26 mouse cellular contexts compared by ENCODE assay signal in the genomic region with DNA sequence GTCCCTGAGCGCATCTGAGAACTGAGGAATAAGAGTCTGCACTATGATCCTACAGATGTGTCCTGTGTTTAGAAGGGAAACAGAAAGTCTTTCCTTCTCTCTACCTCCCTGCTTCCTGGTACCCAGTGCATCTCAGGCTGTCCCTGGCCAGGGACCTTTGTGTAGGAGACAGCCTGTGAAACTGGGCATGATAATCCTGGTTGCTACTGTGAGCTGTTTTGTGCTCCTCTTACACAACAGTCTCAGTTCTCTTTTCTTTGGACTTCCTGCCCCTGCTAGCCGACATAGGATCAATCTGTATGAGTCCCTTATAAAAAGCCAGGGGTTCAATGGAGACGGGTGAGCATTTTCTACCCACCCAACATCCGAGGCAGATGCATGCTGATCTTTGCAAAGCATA. TPM values are rescaled to one million over a fixed set of nuclear protein-coding genes. Genes with fewer than 3 reads are reported as not detected.
A peak's percentile ranks its signal among the peaks of the same experiment; 100 is the strongest.
DNase-seq lines count a peak whose midpoint lies in the region; ATAC-seq and TF ChIP-seq lines count a peak whose summit lies in the region.
"Had no signal": no experiment of that assay in that cellular context is flagged by ENCODE, and none has a peak within 500 bp of the region (broad histone marks: within the 10 kb centered on the region; RNA-seq: fewer than 3 reads in every experiment).

No protein-coding gene starts in this region.

- H3K4me1 ChIP-seq in liver, adult 2 months (ENCODE audit: control insufficient read depth, insufficient read depth, low read length), result no peaks in the 10 kb centered on the region
- H3K4me1 ChIP-seq in liver, embryonic 11.5 days (replicated peaks; ENCODE audit: control insufficient read depth, insufficient read depth, low read length), result peaks cover 30% of the 10 kb centered on the region
- peaks cover 29% of the 10 kb centered on the region for H3K4me1 ChIP-seq in bone marrow macrophage, adult 2 months (ENCODE audit: control insufficient read depth, insufficient read depth, low read length)
- H3K4me1 ChIP-seq: embryonic facial prominence, embryonic 12.5 days; embryonic facial prominence, embryonic 15.5 days; heart, embryonic 15.5 days; hindbrain, embryonic 13.5 days had no signal

- no peak overlapping the region for H3K4me2 ChIP-seq in liver, embryonic 11.5 days
- H3K4me2 ChIP-seq: embryonic facial prominence, embryonic 12.5 days; embryonic facial prominence, embryonic 15.5 days; heart, embryonic 12.5 days; heart, embryonic 15.5 days; hindbrain, embryonic 13.5 days had no signal

- H3K27ac ChIP-seq in liver, adult 2 months (replicated peaks; ENCODE audit: insufficient read depth, low read depth, low read length), result no peak overlapping the region
- no peak overlapping the region for H3K27ac ChIP-seq in liver, embryonic 11.5 days (ENCODE audit: low read depth, low read length)
- H3K27ac ChIP-seq in bone marrow macrophage, adult 2 months (ENCODE audit: insufficient read depth, low read depth, low read length), result peak overlapping the region; percentile 12; the same call in 1 of the 2 replicates
- H3K27ac ChIP-seq: embryonic facial prominence, embryonic 12.5 days; embryonic facial prominence, embryonic 15.5 days; heart, embryonic 15.5 days; hindbrain, embryonic 10.5 days; hindbrain, embryonic 13.5 days had no signal

- TF ChIP-seq CTCF in liver, adult 2 months (IDR thresholded peaks at IDR 0.05; ENCODE audit: low read depth, low read length), result no peak
- no peak for TF ChIP-seq CTCF in bone marrow macrophage, adult 2 months (IDR thresholded peaks at IDR 0.05; ENCODE audit: low read depth, low read length)

- no peak overlapping the region for H3K4me3 ChIP-seq in liver, adult 2 months (ENCODE audit: insufficient read depth, low read depth, low read length)
- H3K4me3 ChIP-seq in liver, embryonic 11.5 days (ENCODE audit: low read depth, low read length), result no peak overlapping the region
- H3K4me3 ChIP-seq in bone marrow macrophage, adult 2 months (ENCODE audit: insufficient read depth, low read length), result no peak overlapping the region
- H3K4me3 ChIP-seq: embryonic facial prominence, embryonic 12.5 days; embryonic facial prominence, embryonic 15.5 days; heart, embryonic 12.5 days; heart, embryonic 15.5 days; hindbrain, embryonic 10.5 days; hindbrain, embryonic 13.5 days had no signal

- DNase-seq in liver, adult 2 months (ENCODE audit: extremely low read depth, low read depth, low spot score), result peak; percentile 13
- no peak for DNase-seq in liver, embryonic 11.5 days (ENCODE audit: low spot score)
- no peak for DNase-seq in frontal cortex, postnatal 36 days (ENCODE audit: low spot score in 2 of 2)
- DNase-seq: adrenal gland, adult 8-10 months; adrenal gland, postnatal 25 days; cerebellum, adult 18-20 months; cerebellum, adult 9-10 months; cerebellum, postnatal 14 days; forebrain, postnatal 0 days; gastrocnemius, postnatal 36 days; heart, postnatal 10 days; heart, postnatal 36 days had no signal

- H3K9ac ChIP-seq in liver, adult 2 months (ENCODE audit: low read depth, low read length), result no peak overlapping the region
- no peak overlapping the region for H3K9ac ChIP-seq in liver, embryonic 11.5 days (ENCODE audit: low read depth, low read length)
- H3K9ac ChIP-seq: embryonic facial prominence, embryonic 12.5 days; embryonic facial prominence, embryonic 15.5 days; forebrain, postnatal 0 days; heart, embryonic 12.5 days; heart, embryonic 15.5 days; hindbrain, embryonic 13.5 days had no signal

- TF ChIP-seq POLR2A in liver, adult 2 months (IDR thresholded peaks at IDR 0.05; ENCODE audit: extremely low read depth, insufficient read depth, low read length), result no peak
- TF ChIP-seq POLR2A in bone marrow macrophage, adult 2 months (IDR thresholded peaks at IDR 0.05; ENCODE audit: borderline replicate concordance, low read depth, low read length), result no peak

- H3K36me3 ChIP-seq in liver, adult 2 months (ENCODE audit: control insufficient read depth, insufficient read depth, low read length), result no peaks in the 10 kb centered on the region
- H3K36me3 ChIP-seq in liver, embryonic 11.5 days (ENCODE audit: control insufficient read depth, insufficient read depth, low read length), result no peaks in the 10 kb centered on the region
- H3K36me3 ChIP-seq: embryonic facial prominence, embryonic 12.5 days; embryonic facial prominence, embryonic 15.5 days; heart, embryonic 12.5 days; heart, embryonic 15.5 days; hindbrain, embryonic 10.5 days; hindbrain, embryonic 13.5 days had no signal

- H3K9me3 ChIP-seq in liver, embryonic 11.5 days (ENCODE audit: control insufficient read depth, low read length), result no peaks in the 10 kb centered on the region
- H3K9me3 ChIP-seq: embryonic facial prominence, embryonic 12.5 days; embryonic facial prominence, embryonic 15.5 days; heart, embryonic 12.5 days; heart, embryonic 15.5 days; hindbrain, embryonic 10.5 days; hindbrain, embryonic 13.5 days had no signal

- ATAC-seq in liver, embryonic 11.5 days (replicated peaks; ENCODE audit: low FRiP score), result no peak
- ATAC-seq in granulocyte monocyte progenitor cell, adult 5-6 weeks (replicated peaks; ENCODE audit: poor library complexity, severe bottlenecking), result peak; percentile 82
- peak; percentile 53 for ATAC-seq in megakaryocyte progenitor cell, adult 5-6 weeks (replicated peaks; ENCODE audit: poor library complexity)
- no peak; the same call in 1 of the 2 replicates for ATAC-seq in monocyte, adult 5-6 weeks (replicated peaks; ENCODE audit: insufficient number of reproducible peaks, low FRiP score, low TSS enrichment, poor library complexity, severe bottlenecking)
- ATAC-seq: activated CD4-positive, CD25-positive, alpha-beta regulatory T cell, adult 4 months; CD4-positive, CD25-positive, alpha-beta regulatory T cell, adult 4 months; forebrain, embryonic 14.5 days; forebrain, postnatal 0 days; hindbrain, embryonic 16.5 days had no signal

- 81% methylated on average over 4 of the region's 4 CpGs for WGBS in liver, adult 2 months
- WGBS in liver, embryonic 11.5 days, result 78% methylated on average over 4 of the region's 4 CpGs

- no peaks in the 10 kb centered on the region for H3K79me2 ChIP-seq in liver, adult 2 months (ENCODE audit: control insufficient read depth, insufficient read depth, low read length)

- no peaks in the 10 kb centered on the region for H3K27me3 ChIP-seq in liver, adult 2 months (ENCODE audit: control insufficient read depth, insufficient read depth, low read length)
- H3K27me3 ChIP-seq in liver, embryonic 11.5 days (replicated peaks; ENCODE audit: control insufficient read depth, insufficient read depth, low read length), result no peaks in the 10 kb centered on the region
- H3K27me3 ChIP-seq: embryonic facial prominence, embryonic 12.5 days; embryonic facial prominence, embryonic 15.5 days; heart, embryonic 12.5 days; heart, embryonic 15.5 days; hindbrain, embryonic 13.5 days had no signal

RNA-seq across cellular contexts. Expression of gene Tent5c, which starts 57.4 kb away (rescaled TPM):
- total RNA-seq in liver, adult 2 months (2014; rRNA removed), result 6.7 and 9.4 TPM in 2 replicates
- 2.3 and 3.1 TPM in 2 replicates for polyA plus RNA-seq in liver, adult 2 months (2012; rRNA removed)
- 10.5 and 11.3 TPM in 2 replicates for polyA plus RNA-seq in liver, embryonic 11.5 days (2014; fragmentation: Nextera tagmentation; extraction: Ambion mirVana)
- polyA plus RNA-seq in bone marrow macrophage, adult 2 months (2012; ENCODE audit: insufficient read depth, insufficient read length, missing spikeins), result 1.3 TPM in 2 replicates
- 0.34 TPM in 1 of 2 replicates, not detected in the other for total RNA-seq in granulocyte monocyte progenitor cell, adult 5-6 weeks (2014; fragmentation: Nextera tagmentation)
- total RNA-seq in granulocyte monocyte progenitor cell, adult 5-6 weeks (2017), result 0.36 and 0.47 TPM in 2 replicates
- total RNA-seq in megakaryocyte progenitor cell, adult 5-6 weeks (2015), result 1.0 and 1.3 TPM in 2 replicates
- 0.71 and 0.91 TPM in 2 replicates for total RNA-seq in megakaryocyte progenitor cell, adult 5-6 weeks (2017)
- total RNA-seq in monocyte, adult 5-6 weeks (2017), result 16.9 to 63.7 TPM (median 57.7 TPM) in 3 replicates

Comparison
In these comparisons a context has a peak if more than half of its experiments do, and no peak if none do; other contexts are left out.
1. ATAC-seq: peak in granulocyte monocyte progenitor cell, adult 5-6 weeks (single experiment) and megakaryocyte progenitor cell, adult 5-6 weeks (single experiment); none in liver, embryonic 11.5 days (single experiment) and monocyte, adult 5-6 weeks (single experiment).